Mouse (Mus musculus) lung, embryonic 15.5 days (tissue): Measurements from ENCODE around the gene Nav1. TPM values are rescaled to one million over a fixed set of nuclear protein-coding genes. Genes with fewer than 3 reads are reported as not detected.

Source experiments
- ATAC-seq: fragments of 200-750 bp; cut with Nextera tagmentation; 2 replicates; pipeline ENCODE4 v1.8.0; 2017; ENCODE audit warnings: moderate number of reproducible peaks, borderline replicate concordance; ENCODE audit not compliant: low FRiP score, low TSS enrichment; ENCODE audit errors: extremely low read depth
- H3K27ac ChIP-seq: fragments of 300-500 bp; sonication (generic); 2 replicates; pipeline ENCODE4 v1.5.1; 2015; ENCODE audit warnings: moderate library complexity, mild to moderate bottlenecking, inconsistent platforms
- H3K27me3 ChIP-seq: fragments of 300-500 bp; sonication (generic); 2 replicates; pipeline ENCODE4 v1.6.1; 2015; ENCODE audit warnings: inconsistent platforms
- H3K36me3 ChIP-seq: fragments of 300-500 bp; sonication (generic); 2 replicates; pipeline ENCODE4 v1.6.1; 2015; ENCODE audit warnings: inconsistent platforms
- H3K4me1 ChIP-seq: fragments of 300-500 bp; sonication (generic); 2 replicates; pipeline ENCODE4 v1.6.1; 2015; ENCODE audit warnings: inconsistent platforms
- H3K4me2 ChIP-seq: fragments of 300-500 bp; sonication (generic); 2 replicates; pipeline ENCODE4 v1.6.1; 2015; ENCODE audit warnings: inconsistent platforms, mild to moderate bottlenecking, moderate library complexity
- H3K4me3 ChIP-seq: fragments of 300-500 bp; sonication (generic); 2 replicates; pipeline ENCODE4 v1.5.1; 2015; ENCODE audit warnings: mild to moderate bottlenecking, inconsistent platforms
- H3K9ac ChIP-seq: fragments of 300-500 bp; sonication (generic); 2 replicates; pipeline ENCODE4 v1.6.1; 2015; ENCODE audit warnings: inconsistent platforms
- H3K9me3 ChIP-seq: fragments of 300-500 bp; sonication (generic); 2 replicates; pipeline ENCODE4 v1.6.1; 2016; ENCODE audit warnings: inconsistent platforms
- WGBS: fragments of 180-500 bp; shearing (Covaris S2); methylation state at CpG from one replicate; pipeline ENCODE4 v1.1.7; 2015; 5-methylcytosine and 5-hydroxymethylcytosine counted together
- polyA plus RNA-seq: library from polyadenylated mRNA; unstranded; fragments of >200 nt; fragmentation: Nextera tagmentation; extraction: Ambion mirVana; gene quantifications from 2 replicates; pipeline ENCODE4 v1.2.1, GENCODE M21; 2015

The Nav1 gene
- polyA plus RNA-seq, 1 experiment from 2014 or later: 11.6 TPM

- no peak overlapping the region for H3K27ac ChIP-seq
- H3K4me3 ChIP-seq: no peak overlapping the region
- no peak overlapping the region for H3K9ac ChIP-seq
- WGBS: 18% methylated on average over 20 of the region's 20 CpGs
- H3K4me1 ChIP-seq: peaks cover 21% of the 10 kb centered on the region
- no peaks in the 10 kb centered on the region for H3K9me3 ChIP-seq
- no peaks in the 10 kb centered on the region for H3K36me3 ChIP-seq
- H3K4me2 ChIP-seq: no peak overlapping the region
- ATAC-seq: peak; percentile 58; the same call in 1 of the 2 replicates
- H3K27me3 ChIP-seq: no peaks in the 10 kb centered on the region
Observed at GRCm38 (mm10) chr1:135615715-135616641, 8.9 kb upstream of the Nav1 start.

GRCm38 (mm10) chr1:135609621-135610020 lies 2.5 kb upstream of the Nav1 start:
- Histone ChIP-seq H3K9ac (no peak overlapping the region), H3K9me3 (no peaks in the 10 kb centered on the region), H3K4me3 (no peak overlapping the region), H3K27me3 (no peaks in the 10 kb centered on the region), H3K4me2 (no peak overlapping the region), H3K4me1 (no peaks in the 10 kb centered on the region), H3K36me3 (no peaks in the 10 kb centered on the region), H3K27ac (no peak overlapping the region)
- no peak for ATAC-seq
- 79% methylated on average over 4 of the region's 4 CpGs for WGBS

GRCm38 (mm10) chr1:135606355-135607015 lies 610 bp downstream of the Nav1 start:
- ATAC-seq: no peak
- H3K27me3 ChIP-seq: no peaks in the 10 kb centered on the region

GRCm38 (mm10) chr1:135605530-135605929 lies 1.6 kb downstream of the Nav1 start:
- no peaks in the 10 kb centered on the region for H3K9me3 ChIP-seq
- H3K27me3 ChIP-seq: no peaks in the 10 kb centered on the region
- no peak overlapping the region for H3K27ac ChIP-seq
- WGBS: 55% methylated on average over 5 of the region's 5 CpGs
- no peak overlapping the region for H3K9ac ChIP-seq
- no peak overlapping the region for H3K4me2 ChIP-seq
- H3K4me3 ChIP-seq: no peak overlapping the region
- ATAC-seq: no peak
- no peaks in the 10 kb centered on the region for H3K36me3 ChIP-seq
- no peaks in the 10 kb centered on the region for H3K4me1 ChIP-seq

More at GRCm38 (mm10) chr1:135606355-135607015, 610 bp downstream of the Nav1 start:
- H3K27ac ChIP-seq: no peak overlapping the region
- WGBS: 85% methylated on average over 12 of the region's 12 CpGs
- no peaks in the 10 kb centered on the region for H3K9me3 ChIP-seq
- H3K4me2 ChIP-seq: no peak overlapping the region
- H3K4me1 ChIP-seq: no peaks in the 10 kb centered on the region
- no peaks in the 10 kb centered on the region for H3K36me3 ChIP-seq
- no peak overlapping the region for H3K9ac ChIP-seq
- no peak overlapping the region for H3K4me3 ChIP-seq

GRCm38 (mm10) chr1:135604361-135605052 lies 2.6 kb downstream of the Nav1 start:
- H3K27me3 ChIP-seq: no peaks in the 10 kb centered on the region
- H3K4me3 ChIP-seq: no peak overlapping the region
- H3K27ac ChIP-seq: no peak overlapping the region
- no peaks in the 10 kb centered on the region for H3K36me3 ChIP-seq
- H3K4me2 ChIP-seq: no peak overlapping the region
- WGBS: 60% methylated on average over 7 of the region's 7 CpGs
- no peaks in the 10 kb centered on the region for H3K4me1 ChIP-seq
- H3K9ac ChIP-seq: no peak overlapping the region
- no peak for ATAC-seq
- no peaks in the 10 kb centered on the region for H3K9me3 ChIP-seq

- H3K27ac ChIP-seq: no peak overlapping the region
- no peaks in the 10 kb centered on the region for H3K27me3 ChIP-seq
- no peak overlapping the region for H3K4me2 ChIP-seq
- no peak overlapping the region for H3K4me3 ChIP-seq
- no peak overlapping the region for H3K9ac ChIP-seq
- H3K4me1 ChIP-seq: no peaks in the 10 kb centered on the region
- ATAC-seq: no peak
- no peaks in the 10 kb centered on the region for H3K36me3 ChIP-seq
- 62% methylated on average over 11 of the region's 11 CpGs for WGBS
- H3K9me3 ChIP-seq: no peaks in the 10 kb centered on the region
Observed at GRCm38 (mm10) chr1:135603121-135603870, 3.8 kb downstream of the Nav1 start.

GRCm38 (mm10) chr1:135600023-135601005 lies 6.8 kb downstream of the Nav1 start:
- Histone ChIP-seq H3K27ac (no peak overlapping the region), H3K27me3 (no peaks in the 10 kb centered on the region), H3K4me1 (peaks cover 4% of the 10 kb centered on the region; the same call in 1 of the 2 replicates), H3K4me2 (no peak overlapping the region), H3K9ac (no peak overlapping the region), H3K9me3 (no peaks in the 10 kb centered on the region), H3K36me3 (no peaks in the 10 kb centered on the region), H3K4me3 (no peak overlapping the region)
- no peak for ATAC-seq
- 65% methylated on average over 15 of the region's 15 CpGs for WGBS

GRCm38 (mm10) chr1:135598251-135598879 lies 8.7 kb downstream of the Nav1 start:
- no peak for ATAC-seq
- no peaks in the 10 kb centered on the region for H3K9me3 ChIP-seq
- H3K27me3 ChIP-seq: no peaks in the 10 kb centered on the region
- WGBS: 72% methylated on average over 8 of the region's 8 CpGs
- H3K4me1 ChIP-seq: peaks cover 4% of the 10 kb centered on the region; the same call in 1 of the 2 replicates
- no peak overlapping the region for H3K4me3 ChIP-seq
- no peak overlapping the region for H3K27ac ChIP-seq
- H3K4me2 ChIP-seq: no peak overlapping the region
- H3K9ac ChIP-seq: no peak overlapping the region
- no peaks in the 10 kb centered on the region for H3K36me3 ChIP-seq

GRCm38 (mm10) chr1:135594279-135594903 lies 12.7 kb downstream of the Nav1 start:
- no peak for ATAC-seq

More at GRCm38 (mm10) chr1:135594279-135594903, 12.7 kb downstream of the Nav1 start:
- peaks cover 11% of the 10 kb centered on the region; the same call in 1 of the 2 replicates for H3K4me1 ChIP-seq
- H3K4me3 ChIP-seq: no peak overlapping the region
- H3K9me3 ChIP-seq: no peaks in the 10 kb centered on the region
- H3K36me3 ChIP-seq: no peaks in the 10 kb centered on the region
- H3K9ac ChIP-seq: no peak overlapping the region
- no peak overlapping the region for H3K27ac ChIP-seq
- no peaks in the 10 kb centered on the region for H3K27me3 ChIP-seq
- 43% methylated on average over 9 of the region's 9 CpGs for WGBS
- H3K4me2 ChIP-seq: no peak overlapping the region
